Mouse (Mus musculus) layer of hippocampus, adult 9-11 months (tissue): Measurements from ENCODE around the gene Arfgef2.

Experiments used
- DNase-seq: peaks from one replicate; pipeline ENCODE4 v3.0.0; 2022

The Arfgef2 gene

DNA sequence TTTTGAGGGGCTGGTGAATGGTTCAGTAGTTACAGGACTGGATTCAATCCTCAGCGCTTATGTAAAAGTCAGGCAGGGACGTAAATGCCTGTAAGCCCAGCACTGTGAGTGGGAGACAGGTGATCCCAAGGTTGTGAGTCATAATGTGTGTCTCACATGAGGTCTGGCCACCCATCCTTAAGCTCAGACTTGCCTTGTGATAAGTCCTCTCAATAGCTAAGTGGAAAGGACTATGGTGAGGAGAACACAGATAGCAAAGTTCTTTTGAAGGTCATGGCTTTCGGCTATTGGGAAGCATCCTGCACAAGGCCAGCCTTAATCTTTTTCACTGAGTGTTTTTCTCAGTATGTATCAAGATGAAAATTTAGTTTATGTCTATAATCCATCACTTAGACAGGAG is 104.3 kb downstream of the Arfgef2 start:
- no peak for DNase-seq

DNA sequence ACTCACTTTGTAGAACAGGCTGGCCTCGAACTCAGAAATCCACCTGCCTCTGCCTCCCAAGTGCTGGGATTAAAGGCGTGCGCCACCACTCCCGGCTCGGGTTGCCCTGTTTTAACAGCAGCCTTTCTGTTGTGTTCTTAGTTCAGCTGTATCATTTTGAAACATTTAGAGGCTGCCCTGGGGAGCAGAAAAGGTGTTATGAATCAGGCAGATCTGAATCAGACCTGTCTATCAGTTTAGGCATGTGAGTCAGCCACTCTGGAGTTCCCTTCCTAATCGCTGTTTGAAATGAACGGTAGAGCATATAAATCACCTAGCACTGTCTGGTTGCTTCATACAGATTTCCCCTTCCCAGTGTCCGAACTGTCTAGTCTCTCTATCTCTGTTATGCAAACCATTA is 105.1 kb downstream of the Arfgef2 start:
- DNase-seq, result no peak

GRCm38 (mm10) chr2:166923971-166924370 is 118.6 kb downstream of the Arfgef2 start:
- DNase-seq, result no peak

DNA sequence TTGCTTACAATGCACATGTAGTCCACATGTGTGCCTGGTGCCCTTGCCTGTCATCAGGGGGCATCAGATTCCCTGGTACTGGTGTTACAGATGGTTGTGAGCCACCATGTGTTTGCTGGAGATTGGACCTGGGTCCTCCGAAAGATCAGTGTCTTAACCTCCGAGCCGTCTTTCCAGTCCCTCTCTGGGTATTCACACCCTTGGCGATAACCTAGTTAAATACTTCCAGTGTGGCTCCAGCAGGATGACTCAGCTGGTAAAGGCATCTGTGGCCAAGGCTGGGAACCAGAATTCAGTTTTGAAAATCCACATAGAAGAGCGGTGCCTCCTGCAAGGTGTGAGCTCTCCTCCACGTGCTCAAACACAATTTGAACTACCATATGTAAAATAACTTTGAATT is 128.6 kb downstream of the Arfgef2 start:
- DNase-seq, result no peak

GRCm38 (mm10) chr2:166934416-166934815 is 129.0 kb downstream of the Arfgef2 start:
- no peak for DNase-seq

DNA sequence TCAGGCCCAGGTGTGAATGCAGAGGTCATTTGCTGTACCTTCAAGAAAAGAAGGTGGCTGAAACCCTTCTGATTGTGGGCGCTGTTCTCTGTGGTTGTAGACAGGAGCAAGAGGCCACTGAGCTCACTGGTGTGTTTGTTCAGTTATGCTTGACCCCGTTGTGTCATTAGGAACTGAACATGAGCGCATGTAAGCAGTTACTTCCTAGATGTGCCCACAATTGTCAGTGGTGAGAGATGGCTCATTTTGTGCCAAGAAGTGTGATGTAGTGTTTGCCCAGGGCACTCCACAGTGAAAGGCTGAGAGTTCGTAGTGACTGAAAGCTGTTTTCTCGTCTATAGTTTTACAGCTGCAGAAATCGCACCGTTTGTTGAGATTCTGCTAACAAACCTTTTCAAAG is 130.2 kb downstream of the Arfgef2 start:
- DNase-seq, result no peak

DNA sequence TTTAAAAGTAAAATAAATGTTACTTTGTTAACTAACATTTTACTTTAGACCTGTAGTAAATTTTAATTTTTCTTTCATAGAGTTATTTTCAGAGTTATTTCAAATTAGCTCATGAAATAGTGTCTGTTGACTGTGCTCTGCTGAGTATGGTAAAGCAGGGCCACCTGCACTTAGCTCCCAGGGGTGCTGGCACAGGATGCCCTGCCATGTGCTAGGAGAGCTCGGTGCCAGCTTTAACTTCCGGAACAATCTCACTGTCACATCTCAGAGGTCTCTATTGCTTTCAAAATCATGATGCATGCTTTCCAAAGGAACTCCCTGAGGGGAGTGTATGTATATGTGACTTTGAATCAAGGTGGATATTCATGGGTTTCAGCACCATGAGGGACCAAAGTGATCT is 130.8 kb downstream of the Arfgef2 start:
- no peak for DNase-seq

DNA sequence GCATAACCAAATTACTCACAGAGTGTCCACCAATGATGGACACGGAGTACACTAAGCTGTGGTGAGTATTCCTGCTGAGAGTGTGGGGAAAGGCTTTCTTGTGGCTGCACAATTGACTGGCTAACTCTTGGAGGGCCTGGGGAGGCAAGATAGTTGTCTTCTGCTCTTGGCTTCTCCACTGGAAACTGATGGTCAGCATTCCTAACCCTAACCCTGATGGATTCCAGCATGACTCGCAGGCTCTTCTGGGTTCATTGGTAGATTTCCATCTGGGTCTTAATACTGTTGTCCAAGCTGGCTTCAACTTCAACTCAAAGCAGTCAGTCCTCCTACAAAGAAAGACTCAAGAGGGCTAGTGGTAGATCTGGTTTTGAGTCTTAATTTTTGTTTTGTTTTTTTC is 137.8 kb downstream of the Arfgef2 start:
- DNase-seq, result no peak

DNA sequence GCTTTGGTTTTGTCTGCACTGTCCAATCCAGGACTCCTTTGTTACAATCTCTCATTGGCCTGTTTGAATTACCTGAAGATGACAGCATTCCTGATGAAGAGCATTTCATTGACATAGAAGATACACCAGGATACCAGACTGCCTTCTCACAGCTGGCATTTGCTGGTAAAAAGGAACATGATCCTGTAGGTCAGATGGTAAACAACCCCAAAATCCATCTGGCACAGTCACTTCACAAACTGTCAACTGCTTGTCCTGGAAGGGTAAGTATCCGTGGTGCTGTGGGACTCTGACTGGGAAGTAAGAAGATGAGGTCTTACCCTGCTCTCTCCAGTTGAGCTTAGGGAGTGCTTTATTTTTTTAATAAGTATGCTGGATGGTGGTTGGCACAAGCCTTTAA is 139.0 kb downstream of the Arfgef2 start:
- DNase-seq, result no peak

DNA sequence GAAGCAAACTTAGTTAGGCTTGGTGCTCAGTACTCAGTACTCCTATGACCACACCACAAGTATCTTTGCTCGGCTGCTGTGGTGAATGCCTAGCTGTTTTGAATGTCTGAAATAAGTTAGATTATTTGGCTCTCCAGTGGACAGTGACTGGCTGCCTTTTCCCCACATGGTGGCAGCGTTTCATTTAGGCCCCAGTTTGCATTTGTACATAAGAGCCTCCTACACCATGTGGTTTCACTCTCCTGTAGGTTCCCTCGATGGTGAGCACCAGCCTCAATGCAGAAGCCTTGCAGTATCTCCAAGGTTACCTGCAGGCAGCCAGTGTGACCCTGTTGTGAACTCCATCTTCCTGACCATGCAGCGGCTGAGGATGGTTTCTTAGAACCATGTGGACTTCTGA is 140.1 kb downstream of the Arfgef2 start:
- DNase-seq, result no peak
